Mouse (Mus musculus) right cerebral cortex, postnatal 10 days (tissue): ENCODE results near the gene Nmu.
A peak's percentile ranks its signal among the peaks of the same experiment; 100 is the strongest.

Experiments
- DNase-seq, 2 experiments: peaks; one replicate each; pipeline ENCODE4 v3.0.0; 2021; ENCODE audit warnings: low spot score in 2 of 2

Gene Nmu

DNA sequence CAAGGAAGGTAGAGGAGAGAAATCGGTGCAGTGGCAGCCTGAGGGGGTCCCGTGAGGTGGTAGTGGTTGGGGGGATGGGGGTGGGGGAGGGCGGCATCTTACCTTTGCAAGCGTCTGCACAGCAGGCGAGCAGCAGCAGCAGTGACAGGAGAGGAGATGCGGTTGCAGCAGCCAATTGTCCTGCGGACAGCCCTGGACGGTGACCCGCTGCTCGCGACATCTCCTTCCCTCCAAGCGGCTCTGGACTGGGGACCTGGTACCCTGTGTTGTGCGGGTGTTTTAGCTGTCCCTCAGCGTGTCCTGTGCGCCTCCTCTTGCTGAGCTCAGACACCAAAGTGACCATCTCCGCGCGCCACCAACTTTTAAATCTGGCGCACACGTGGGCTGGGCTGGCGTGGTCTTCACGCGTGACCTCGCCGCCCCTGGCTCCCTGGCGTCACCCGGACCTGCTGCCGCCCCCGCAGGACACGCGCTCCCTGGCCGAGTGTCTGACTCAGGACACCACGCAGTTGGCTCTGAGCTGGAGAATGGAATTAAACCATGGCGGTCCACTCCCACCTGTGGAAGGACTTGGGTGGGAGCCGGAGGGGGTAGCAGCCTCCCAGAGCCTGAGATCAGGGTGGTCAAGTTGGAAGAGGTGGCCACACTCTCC, at the start of gene Nmu:
Gene Nmu, minus strand, starts transcription at position 336 of the 652 bp plus-strand sequence.
- no peak for DNase-seq

DNA sequence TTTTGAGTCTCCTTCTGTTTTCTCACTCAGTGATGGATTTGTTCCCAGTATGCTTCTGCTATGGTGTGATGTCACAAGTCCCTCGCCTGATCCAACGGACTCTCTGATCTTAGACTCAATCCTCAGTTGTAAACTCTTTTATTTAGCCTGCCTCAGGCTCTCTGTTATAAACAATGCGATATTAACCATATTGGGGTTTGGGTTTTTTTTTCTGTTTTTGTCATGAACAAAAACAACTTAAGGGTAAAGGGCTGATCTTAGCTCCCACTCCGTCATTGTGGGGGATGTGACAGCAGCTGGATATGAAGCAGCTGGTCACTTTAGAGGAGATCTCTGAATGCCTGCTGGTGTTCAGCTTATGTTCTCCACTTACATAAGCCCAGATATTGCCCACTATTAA, 48.1 kb upstream of the Nmu start:
- DNase-seq, result no peak

DNA sequence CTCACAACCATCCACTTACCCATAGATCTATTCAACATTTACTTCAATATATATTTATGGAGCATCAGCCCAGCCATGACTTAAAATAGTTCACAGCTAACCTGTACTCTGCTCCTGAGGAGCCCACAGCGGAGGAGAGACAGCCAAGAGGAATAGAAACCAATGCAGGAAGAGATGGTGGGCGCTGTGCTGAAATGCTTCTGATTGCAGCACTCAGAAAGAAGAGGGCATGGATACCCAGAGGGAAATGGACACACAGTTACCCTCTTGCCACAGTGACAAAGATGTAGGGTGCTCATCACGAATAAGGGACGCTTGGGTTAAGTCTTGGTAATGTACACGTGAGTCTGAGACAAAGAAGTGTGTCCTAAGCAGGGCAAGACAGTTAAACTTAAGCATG, 30.8 kb upstream of the Nmu start:
- no peak for DNase-seq

GRCm38 (mm10) chr5:76389041-76389795, 25.6 kb upstream of the Nmu start:
- DNase-seq, result no peak

DNA sequence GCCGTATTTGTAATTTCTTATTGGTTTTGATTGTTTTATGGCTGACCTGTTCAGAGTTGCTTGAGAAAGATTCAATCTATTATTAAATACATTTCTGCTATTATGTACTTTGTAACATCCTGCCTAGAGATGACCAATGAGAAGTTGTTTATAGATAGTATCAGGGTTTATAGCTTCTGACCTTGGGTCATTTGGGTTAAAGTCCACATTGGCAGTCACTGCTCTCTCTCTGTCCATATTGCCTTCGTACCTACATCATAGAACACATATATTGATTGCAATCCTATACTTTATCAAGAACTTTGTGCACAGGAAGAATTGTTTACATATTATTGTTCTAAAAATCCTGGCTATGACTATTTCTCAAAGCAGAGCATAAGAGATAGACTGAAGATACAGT, 24.9 kb upstream of the Nmu start:
- DNase-seq, result no peak

DNA sequence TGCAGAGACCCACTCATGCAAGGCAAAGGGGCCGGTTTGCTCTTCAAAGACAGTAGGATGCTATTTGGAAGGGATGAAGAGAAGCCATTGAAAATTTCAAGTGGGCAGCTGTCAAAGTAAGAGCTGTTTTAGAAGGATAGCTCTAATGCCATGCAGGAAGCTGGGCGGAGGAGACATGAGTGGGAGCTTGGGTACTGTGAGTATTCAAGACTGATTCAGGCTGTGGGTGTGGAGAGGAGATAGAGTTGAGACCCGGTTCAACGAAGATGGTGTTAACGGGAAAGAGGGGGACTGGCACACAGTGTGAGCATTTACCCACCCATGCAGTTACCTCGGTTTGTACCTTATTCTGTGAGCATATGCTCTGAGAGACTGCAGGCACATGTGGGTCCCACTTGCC, 20.1 kb upstream of the Nmu start:
- DNase-seq, result no peak

- DNase-seq, result no peak
Measured at GRCm38 (mm10) chr5:76381836-76382235, 18.2 kb upstream of the Nmu start.

GRCm38 (mm10) chr5:76379216-76379615, 15.6 kb upstream of the Nmu start:
- no peak for DNase-seq

DNA sequence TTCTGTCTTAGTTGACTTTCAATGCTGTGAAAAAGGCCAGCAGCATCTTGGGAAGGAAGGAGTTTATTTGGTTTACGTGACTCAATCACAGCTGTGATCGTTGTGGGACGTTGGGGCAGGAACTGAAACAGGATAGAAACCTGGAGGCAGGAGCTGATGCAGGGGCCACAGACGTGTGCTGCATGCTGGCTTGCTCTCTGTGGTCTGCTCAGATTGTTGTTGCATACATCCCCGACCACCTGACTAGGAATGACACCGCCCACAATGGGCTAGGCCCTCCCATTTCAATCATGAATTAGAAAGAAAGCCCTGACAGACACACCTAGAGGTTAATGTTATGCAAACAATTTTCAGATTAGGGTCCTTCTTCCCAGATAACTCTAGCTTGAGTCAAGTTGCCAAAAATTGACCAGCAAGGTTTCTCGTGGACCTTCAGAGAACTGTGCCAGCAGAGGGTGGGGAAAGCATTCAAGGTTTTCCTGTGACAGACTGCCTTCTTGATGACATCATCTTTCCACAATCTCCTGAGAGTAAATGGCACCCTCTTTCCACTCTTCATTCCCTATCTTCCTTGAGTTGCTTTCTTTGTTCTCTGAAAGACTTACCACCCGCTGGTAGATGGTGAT, 5.7 kb upstream of the Nmu start:
- no peak for DNase-seq

DNA sequence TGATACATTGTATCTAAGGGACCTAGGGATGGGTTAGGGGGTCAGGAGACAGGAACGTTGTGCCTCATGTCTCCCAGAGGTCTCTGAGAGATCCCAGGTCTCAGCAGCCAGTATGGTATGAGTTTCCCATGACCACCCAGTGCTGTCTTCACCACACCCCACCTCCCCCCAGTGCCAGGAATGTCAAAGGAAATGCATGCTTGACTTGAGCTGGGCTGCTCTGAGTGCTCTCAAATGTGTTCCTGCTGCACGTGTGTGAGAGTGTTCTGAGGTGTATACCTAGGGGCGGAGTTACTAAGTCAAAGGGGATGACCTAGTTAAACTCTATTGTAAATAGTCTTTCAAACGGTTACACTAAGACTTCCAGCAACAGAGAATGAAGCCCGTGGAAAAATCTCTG, 1.8 kb upstream of the Nmu start:
- no peak for DNase-seq

GRCm38 (mm10) chr5:76360786-76361185, 2.8 kb downstream of the Nmu start:
- DNase-seq, result no peak

DNA sequence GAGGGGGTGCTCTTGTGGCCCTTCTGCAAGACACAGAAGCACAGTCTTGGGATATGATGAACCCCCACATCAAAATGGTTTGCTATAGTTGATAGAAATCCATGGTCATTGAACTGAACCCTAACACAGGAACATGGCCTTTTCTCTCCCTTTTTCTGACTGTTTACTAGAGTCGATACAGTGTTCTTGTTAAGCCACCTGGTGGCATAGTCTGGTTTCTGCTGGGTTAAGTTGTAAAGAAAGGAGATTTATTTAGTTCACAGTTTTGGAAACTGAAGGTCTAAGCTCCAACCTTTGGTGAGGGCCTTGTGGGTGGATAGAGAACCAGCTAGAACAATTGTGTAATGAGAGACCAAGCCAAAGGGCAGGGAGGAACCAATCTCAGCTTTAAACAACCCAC, 3.5 kb downstream of the Nmu start:
- DNase-seq, result no peak

DNA sequence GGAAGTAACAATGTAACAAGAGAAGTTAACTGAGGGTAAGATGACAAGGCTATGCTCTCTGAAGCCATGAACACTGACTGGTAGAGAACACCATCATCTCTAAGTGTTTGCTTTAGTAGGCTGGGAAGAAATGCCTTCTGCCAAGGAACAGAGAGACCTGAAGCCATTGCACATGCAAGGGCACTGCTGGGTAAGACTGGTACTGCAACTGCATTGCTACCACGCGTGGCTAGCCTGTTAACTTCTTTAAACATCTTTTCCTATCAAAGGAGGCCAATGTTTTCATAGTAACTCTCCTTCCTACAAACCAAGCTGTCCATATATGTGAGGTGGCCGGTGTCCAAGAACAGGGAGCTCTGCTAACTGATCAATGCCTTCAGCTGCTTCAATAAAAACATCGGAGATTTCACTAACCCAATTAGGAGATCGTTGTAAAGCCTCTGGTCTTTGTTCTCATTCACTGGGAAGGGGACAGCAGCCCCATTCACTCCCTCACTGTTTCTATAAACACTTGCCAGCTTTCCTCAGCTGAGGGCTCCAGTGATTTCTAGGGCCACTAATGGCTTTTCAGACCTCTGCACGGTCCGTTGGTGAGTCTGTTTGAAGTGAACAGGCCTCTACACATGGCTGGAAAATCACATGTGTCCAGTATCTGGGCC, 11.5 kb downstream of the Nmu start:
- peak; percentile 59 to 61 for DNase-seq

GRCm38 (mm10) chr5:76351537-76351936, 12.1 kb downstream of the Nmu start:
- DNase-seq, result no peak

GRCm38 (mm10) chr5:76346137-76346536, 17.5 kb downstream of the Nmu start:
- peak; percentile 47 to 57 for DNase-seq

- DNase-seq, result no peak
Measured at GRCm38 (mm10) chr5:76340931-76341330, 22.7 kb downstream of the Nmu start.

- no peak for DNase-seq
Measured at GRCm38 (mm10) chr5:76337100-76337499, 26.5 kb downstream of the Nmu start.

- no peak for DNase-seq
Measured at GRCm38 (mm10) chr5:76333833-76334232, 29.8 kb downstream of the Nmu start.

GRCm38 (mm10) chr5:76330953-76331352, 32.6 kb downstream of the Nmu start, which contains the start of gene Pdcl2:
TSS of gene Pdcl2 (minus strand) at chr5:76331156.
- no peak for DNase-seq

DNA sequence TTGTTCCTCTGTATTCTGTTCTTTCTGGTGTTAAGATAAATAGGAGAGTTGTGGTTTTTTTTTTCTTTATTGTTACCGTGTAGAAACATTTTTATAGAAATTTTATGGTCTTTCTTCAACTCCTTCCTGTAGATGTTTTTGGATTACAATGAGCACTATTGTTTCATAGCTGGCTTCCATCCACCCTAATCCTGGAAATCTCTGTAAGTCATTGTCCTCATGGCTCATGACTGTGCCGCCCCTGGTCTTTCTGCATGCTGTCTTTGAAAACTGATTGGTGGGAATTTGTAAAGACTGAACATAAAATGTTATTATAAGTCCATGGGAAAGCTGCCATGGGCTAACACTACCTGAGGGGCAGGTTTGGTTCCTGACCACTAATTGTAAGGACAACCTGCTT, 36.3 kb downstream of the Nmu start:
- peak in 1 of 2 experiments; percentile 11 for DNase-seq

- DNase-seq, result no peak
Measured at GRCm38 (mm10) chr5:76325113-76325512, 38.5 kb downstream of the Nmu start.
